Mouse (Mus musculus) olfactory bulb, adult 2 months (tissue): Measurements from ENCODE around the gene Xpo6. TPM values are rescaled to one million over a fixed set of nuclear protein-coding genes. Genes with fewer than 3 reads are reported as not detected.

Experiments used
- H3K27ac ChIP-seq: fragments of 200-500 bp; 2 replicates; pipeline ENCODE4 v1.5.1; 2012; ENCODE audit warnings: low read depth, low read length; ENCODE audit not compliant: insufficient read depth
- H3K4me1 ChIP-seq: fragments of 200-500 bp; 2 replicates; pipeline ENCODE4 v1.6.1; 2012; ENCODE audit warnings: low read length; ENCODE audit not compliant: control insufficient read depth, insufficient read depth
- H3K4me3 ChIP-seq: fragments of 200-500 bp; 2 replicates; pipeline ENCODE4 v1.5.1; 2012; ENCODE audit warnings: mild to moderate bottlenecking, low read depth, low read length, moderate library complexity; ENCODE audit not compliant: insufficient read depth
- CTCF ChIP-seq: fragments of 200-500 bp; IDR thresholded peaks from 2 replicates; pipeline ENCODE4 v1.5.1; 2012; ENCODE audit warnings: low read depth, mild to moderate bottlenecking, low read length, moderate library complexity; ENCODE audit not compliant: insufficient read depth
- POLR2A ChIP-seq: fragments of 200-500 bp; IDR thresholded peaks from 2 replicates; pipeline ENCODE4 v1.6.1; 2012; ENCODE audit warnings: mild to moderate bottlenecking, low read depth, low read length, moderate library complexity; ENCODE audit not compliant: insufficient read depth
- WGBS: fragments of 180-500 bp; shearing (Covaris S2); methylation state at CpG from one replicate; pipeline ENCODE4 v1.1.7; 2018; 5-methylcytosine and 5-hydroxymethylcytosine counted together
- polyA plus RNA-seq: library from polyadenylated mRNA; stranded (reverse); fragments of >200 nt; gene quantifications from 2 replicates; pipeline ENCODE4 v1.2.4, GENCODE M21; 2012; ENCODE audit warnings: low replicate concordance; ENCODE audit not compliant: missing spikeins, insufficient read depth, insufficient read length

Xpo6 gene
- polyA plus RNA-seq = not detected in 2 replicates

DNA sequence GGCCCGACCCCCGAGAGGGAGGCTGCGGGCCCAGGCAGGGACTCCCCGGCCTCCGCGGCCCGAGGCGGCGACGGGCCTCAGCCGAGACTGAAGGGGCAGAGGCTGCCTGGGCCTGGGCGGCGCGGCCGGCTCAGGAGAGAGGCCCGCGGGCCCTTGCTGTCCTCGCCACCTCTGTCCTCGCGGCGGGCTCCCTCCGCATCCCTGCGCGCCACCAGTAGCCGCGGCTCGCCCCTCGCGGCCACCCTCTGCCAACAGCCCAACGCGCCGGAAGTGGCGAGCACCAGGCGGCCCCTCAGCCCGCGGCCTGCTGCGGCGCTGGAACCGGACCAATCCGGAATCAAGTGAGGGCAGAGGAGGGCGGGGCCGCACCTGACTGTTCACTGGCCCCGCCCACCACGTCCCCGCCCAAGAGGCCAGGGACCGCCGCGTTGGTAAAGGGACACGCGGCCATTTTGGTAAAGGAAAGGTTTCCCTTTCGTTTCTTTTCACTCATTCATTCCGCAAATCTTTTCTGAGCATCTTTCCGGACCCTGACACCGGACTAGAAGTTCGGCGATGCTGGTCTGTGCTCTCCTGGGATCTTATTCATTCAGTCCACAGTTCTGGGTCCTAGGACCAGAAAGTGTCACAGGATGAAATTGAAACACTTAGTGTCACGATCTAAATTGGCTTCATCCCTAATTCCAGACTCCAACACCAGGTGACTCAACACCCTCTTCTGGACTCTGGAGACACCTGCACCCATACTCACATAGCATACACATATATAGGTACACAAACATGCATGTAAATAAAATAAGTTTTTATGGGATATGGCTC is at the start of gene Xpo6:
TSS of gene Xpo6 (minus strand) at position 324 of the 819 bp plus-strand sequence.
- Histone ChIP-seq H3K4me1 (peaks cover 2% of the 10 kb centered on the region; the same call in 1 of the 2 replicates), H3K4me3 (peak within 1 kb of the TSS; percentile 90), H3K27ac (peak within 1 kb of the TSS; percentile 31)
- no peak; the same call in 1 of the 2 replicates for TF ChIP-seq CTCF
- TF ChIP-seq POLR2A = peak; percentile 49; the same call in 1 of the 2 replicates
- under 1% methylated on average over 56 of the region's 57 CpGs for WGBS

DNA sequence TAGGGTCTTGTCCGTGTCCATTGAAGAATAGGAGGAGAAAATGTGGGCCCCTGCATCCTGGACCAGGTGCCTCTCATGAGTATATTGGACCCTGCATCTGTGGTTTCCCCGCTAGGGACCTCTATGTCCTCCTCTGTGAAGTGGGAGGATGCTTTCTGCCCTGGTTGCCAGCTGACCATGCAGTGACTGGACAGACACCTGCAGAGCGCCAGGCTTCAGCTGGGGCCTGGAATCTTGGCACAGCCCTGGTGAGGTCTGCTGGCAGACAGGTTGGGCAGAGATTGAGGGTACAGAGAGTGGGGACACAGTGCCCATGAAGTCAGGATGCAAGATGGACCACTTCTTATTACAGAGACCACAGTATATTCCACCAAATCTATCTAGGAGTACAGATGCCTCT is 49.7 kb upstream of the Xpo6 start:
- no peak for TF ChIP-seq CTCF
- no peak for TF ChIP-seq POLR2A
- no peak overlapping the region for H3K27ac ChIP-seq
- H3K4me1 ChIP-seq = peaks cover 10% of the 10 kb centered on the region
- H3K4me3 ChIP-seq = no peak overlapping the region
- WGBS = 92% methylated on average over 3 of the region's 3 CpGs

DNA sequence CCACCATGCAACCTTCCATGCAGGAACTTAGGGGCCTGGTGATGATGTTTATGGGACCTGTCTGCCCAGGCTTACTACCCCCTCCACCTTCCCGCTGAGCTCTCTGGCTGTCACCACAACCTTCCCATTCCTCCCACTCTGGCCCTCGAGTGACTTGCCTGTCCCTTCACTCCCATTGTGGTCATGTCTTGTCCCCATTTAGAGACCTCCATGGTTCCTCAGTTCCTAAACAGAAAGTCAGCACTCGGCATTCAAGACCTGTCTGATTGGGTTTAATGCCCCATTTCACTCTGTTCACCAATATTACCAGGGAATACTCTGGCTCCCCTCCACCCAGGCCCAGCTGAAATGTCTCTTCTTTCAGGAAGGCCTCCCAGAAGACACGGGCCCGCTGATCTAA is 48.8 kb upstream of the Xpo6 start:
- no peak overlapping the region for H3K27ac ChIP-seq
- TF ChIP-seq CTCF (no peak), POLR2A (no peak)
- WGBS = 81% methylated on average over 5 of the region's 5 CpGs
- H3K4me3 ChIP-seq = no peak overlapping the region
- peaks cover 10% of the 10 kb centered on the region for H3K4me1 ChIP-seq

- TF ChIP-seq POLR2A (no peak), CTCF (no peak)
- H3K27ac ChIP-seq = no peak overlapping the region
- H3K4me1 ChIP-seq = peaks cover 10% of the 10 kb centered on the region
- no peak overlapping the region for H3K4me3 ChIP-seq
- WGBS = 44% methylated on average over 17 of the region's 17 CpGs
Measured at GRCm38 (mm10) chr7:126248641-126249141, 48.4 kb upstream of the Xpo6 start.

DNA sequence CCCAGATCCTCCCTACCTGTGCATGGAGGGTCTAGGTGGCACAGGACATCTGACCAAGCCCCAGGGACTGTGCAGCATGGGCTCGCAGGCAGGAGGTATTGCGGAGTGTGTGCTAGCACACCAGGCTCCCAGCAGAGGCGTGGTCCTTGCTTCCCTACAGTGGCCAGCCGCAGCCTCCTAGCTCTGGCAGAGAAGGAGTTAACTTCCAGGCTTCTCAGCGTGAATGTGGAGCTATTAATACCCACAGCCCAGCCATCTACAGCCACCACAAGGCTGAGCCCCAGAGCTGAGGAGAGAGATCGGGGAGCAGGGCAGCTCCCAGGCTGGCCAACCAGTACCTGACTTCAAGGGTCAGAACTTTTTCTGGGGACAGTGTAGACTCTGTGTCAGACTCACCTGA is 47.8 kb upstream of the Xpo6 start:
- Histone ChIP-seq H3K27ac (no peak overlapping the region), H3K4me3 (no peak overlapping the region), H3K4me1 (peaks cover 10% of the 10 kb centered on the region)
- TF ChIP-seq POLR2A = no peak
- 10% methylated on average over 6 of the region's 6 CpGs for WGBS

DNA sequence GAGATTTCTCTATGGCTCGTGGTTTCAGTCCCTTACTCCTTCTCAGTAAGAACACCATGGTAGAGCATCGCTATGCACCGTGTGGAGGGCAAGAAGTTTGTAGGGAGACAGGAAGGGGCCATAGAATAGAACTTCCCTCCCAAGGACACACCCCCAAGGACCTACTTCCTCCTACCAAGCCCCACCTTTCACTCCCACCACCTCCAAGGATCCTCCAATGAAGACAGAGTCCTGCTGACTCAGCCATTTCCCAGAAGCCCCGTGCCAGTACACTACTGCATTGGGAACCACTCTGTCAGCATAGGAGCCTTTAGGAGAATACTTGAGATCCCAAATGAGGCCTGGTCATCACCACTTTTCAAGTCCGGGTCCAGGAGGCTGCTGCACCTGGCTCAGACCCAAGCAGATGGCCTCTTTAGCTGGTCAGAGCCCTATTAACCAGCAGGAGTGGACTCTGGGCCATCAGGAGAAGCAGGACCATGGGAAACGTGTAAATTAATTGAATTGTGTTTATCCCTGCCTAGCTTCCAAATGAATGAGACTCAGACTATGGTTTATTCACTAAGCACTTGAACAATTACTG is 44.0 kb upstream of the Xpo6 start:
- WGBS = 73% methylated on average over 6 of the region's 6 CpGs
- no peak overlapping the region for H3K4me3 ChIP-seq

GRCm38 (mm10) chr7:126240814-126241360 is 40.6 kb upstream of the Xpo6 start:
- Histone ChIP-seq H3K27ac (no peak overlapping the region), H3K4me3 (no peak overlapping the region), H3K4me1 (peaks cover 6% of the 10 kb centered on the region; the same call in 1 of the 2 replicates)
- no peak for TF ChIP-seq POLR2A
- TF ChIP-seq CTCF = no peak
- WGBS = 78% methylated on average over 14 of the region's 14 CpGs

More for the DNA sequence above, 44.0 kb upstream of the Xpo6 start:
- H3K4me1 ChIP-seq = peaks cover 10% of the 10 kb centered on the region
- no peak overlapping the region for H3K27ac ChIP-seq
- TF ChIP-seq POLR2A (no peak), CTCF (no peak)

DNA sequence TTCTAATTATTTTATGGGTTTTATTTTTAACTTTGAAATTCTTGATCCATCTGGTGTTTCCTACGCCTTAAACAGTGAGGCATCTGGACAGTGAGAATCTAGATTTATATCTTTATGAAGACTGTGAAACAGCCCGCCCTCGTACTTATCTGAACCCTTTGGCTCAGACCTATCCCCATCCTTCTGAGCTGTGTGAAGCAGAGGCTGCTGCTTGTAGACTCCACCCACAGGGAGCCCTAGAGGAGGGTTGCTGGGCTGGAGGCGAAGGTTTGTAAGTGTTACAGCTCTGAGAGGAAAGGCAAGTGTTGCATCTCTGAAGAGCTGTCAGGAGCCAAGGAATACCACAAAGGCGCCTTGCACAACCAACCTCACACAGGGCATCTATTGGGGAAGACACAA is 36.5 kb upstream of the Xpo6 start:
- H3K27ac ChIP-seq = no peak overlapping the region
- peaks cover 6% of the 10 kb centered on the region; the same call in 1 of the 2 replicates for H3K4me1 ChIP-seq
- H3K4me3 ChIP-seq = no peak overlapping the region
- no peak for TF ChIP-seq POLR2A
- WGBS = 82% methylated on average over 5 of the region's 5 CpGs
